Mouse (Mus musculus) right cerebral cortex, adult 2 months (tissue): ENCODE results near the gene Rnf227.
A peak's percentile ranks its signal among the peaks of the same experiment; 100 is the strongest.

Source experiments
- DNase-seq, 2 experiments: peaks; one replicate each; pipeline ENCODE4 v3.0.0; 2021 to 2022; ENCODE audit warnings: low spot score in 2 of 2

The Rnf227 gene

DNA sequence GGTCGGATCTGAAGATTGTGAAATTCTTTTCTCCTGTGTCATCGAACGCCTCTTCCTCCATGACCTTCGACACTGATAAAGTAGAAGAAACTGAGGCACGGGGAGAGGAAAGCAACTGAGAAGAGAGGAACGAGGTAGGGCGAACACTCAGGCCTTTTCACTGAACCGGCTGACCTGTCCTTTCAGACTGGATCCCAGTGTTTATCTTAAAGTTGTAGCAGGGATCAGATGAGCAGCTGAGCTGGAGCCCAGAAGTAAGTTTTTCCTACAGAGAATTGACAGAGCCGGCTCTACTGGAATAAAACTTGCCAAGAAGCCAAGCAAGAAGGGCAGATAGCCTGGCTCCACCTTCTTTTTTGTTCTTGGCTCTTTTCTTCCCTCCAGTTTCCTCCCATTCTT is 30.6 kb downstream of the Rnf227 start:
- DNase-seq, result no peak

DNA sequence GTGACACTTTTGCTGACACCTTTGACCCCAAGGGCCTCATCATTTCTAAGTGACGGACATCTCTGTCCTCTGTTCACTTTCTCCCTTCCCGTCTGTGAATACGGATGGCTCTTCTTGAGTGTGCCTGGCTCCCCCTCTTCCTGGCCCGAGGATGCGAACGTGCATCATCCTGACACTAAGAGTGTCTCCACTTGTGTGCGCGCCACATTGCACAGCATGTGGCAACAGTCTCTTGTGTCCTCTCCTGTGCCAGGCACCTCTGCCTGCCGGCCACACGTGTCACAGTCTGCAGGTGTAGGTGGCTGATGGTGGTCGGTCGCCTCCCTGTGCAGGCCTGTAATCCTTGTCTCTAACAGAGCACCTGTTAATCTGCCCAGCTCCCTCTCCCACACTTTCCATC is 31.3 kb downstream of the Rnf227 start:
- DNase-seq, result peak in 1 of 2 experiments; percentile 10

DNA sequence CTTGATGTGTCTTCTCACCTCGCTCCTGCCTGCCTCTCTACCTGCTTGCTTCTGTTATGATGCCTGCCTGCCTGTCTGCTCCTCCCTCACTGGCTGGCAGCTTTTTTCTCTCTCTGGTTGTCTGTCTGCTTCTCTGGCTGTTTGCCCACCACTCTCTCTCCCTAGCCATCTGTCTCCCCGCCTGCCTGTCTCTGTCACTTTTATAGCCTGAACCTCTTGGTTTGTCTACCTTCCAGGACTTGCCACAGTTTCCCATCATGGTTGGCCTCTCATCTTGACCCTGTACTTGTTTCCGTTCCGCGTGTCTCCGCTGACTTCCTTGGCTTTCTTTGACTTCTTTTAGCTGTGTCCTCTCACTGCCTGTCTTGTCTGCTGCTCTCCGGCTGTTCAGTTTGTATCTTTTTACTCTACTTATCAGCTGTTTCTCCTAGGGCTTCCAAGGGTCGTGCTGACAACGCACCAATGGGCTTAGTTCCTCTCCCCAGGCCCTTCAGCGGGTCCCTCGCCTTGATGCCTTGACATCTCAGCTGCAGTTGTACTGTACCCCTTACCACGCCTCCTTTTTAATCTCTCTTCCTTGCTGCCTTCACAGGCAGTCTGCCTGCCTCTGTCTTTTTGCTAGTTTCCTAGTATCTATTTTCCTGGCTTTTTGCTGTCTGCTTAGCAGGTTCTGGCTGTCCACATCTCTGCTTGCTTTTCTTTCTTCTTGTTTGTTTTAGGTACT is 32.0 kb downstream of the Rnf227 start:
- DNase-seq, result peak; percentile 76 to 77

DNA sequence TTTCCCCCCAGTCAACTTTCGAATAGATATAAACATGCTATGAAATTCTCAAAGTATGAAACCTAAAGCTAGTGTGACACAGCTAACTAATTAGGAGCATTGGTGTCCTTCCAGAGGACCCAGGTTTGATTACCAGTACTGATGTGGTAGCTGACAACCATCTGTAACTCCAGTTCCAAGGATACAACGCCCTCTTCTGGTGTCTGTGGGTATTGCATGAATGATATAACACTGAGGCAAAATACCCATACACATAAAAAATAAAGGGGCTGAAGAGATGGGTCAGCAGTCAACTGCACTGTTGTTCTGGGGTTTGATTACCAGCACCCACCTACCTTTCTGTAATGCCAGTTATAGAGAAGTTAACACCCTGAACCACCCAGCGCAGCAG is 32.5 kb downstream of the Rnf227 start:
- DNase-seq, result no peak

DNA sequence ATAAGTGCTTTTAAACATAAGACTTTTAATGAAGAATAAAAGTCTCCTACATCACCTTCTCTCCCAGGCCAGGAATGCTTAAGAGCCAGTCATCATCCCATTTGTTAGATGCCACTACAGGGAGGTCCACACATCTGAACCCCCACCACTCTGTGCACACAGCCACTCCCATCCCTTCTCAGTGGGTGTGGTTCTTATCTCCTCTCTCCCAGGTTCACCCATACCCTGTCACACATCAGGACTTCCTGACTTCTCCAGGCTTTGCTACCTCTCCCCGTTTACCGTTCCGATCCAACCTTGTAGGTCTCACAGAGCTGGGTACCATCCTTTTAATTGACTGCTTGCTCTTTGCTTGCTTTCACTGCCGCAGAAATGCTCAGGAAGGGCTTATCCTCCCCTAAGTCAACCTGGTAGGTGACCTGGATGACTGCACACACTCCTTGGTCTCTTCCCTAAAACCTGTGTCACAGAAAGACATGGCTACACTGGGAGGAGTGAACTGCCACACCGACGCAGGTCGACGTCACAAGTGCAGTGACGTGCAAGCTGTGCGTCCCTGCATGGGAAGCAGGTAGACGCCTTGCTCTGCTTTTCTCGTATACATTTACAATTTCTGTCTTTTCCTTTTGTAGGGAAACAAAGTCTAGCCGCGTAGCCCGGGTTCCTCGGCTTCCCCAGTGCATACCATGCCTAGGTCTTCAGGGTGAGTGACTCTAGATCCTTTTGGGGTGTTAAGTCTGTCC is 33.1 kb downstream of the Rnf227 start:
- DNase-seq, result no peak

DNA sequence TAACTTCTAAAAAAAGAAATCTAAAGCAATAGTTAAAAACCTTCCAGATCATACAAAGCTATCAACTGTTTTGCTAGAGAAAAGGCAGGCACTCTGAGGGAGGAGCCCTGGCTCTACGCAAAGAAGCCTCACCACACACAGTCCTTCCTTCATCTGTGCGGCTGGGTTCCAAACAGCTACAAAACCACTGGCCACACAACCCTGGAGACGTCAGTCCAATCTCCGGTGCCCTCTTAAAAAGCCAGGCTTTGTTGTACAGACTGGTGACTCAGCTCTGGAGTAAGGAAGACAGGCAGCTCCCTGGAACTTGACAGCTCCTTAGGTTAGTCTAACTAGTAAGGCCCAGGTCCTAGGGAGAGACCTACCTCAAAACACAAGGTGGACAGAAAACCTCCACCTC is 35.4 kb downstream of the Rnf227 start:
- DNase-seq, result no peak

DNA sequence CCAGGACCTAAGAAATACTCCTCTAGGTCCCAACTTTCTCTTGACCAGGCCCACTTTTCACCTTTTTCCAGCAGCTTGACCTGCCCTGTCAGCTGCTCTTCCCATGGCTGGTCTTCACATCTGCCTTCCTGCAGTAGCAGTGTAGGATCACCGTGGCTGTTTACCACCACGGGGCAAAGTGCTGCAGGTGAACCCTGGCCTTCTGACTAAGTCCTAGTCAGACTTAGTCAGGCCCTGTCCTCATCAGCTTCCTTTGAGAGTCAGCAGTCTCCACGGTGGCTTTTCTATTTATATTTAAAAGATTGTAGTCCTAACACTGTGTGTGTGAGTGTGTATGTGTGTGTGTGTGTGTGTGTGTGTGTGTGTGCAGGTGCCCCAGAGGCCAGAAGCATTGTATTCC is 37.5 kb downstream of the Rnf227 start:
- no peak for DNase-seq

DNA sequence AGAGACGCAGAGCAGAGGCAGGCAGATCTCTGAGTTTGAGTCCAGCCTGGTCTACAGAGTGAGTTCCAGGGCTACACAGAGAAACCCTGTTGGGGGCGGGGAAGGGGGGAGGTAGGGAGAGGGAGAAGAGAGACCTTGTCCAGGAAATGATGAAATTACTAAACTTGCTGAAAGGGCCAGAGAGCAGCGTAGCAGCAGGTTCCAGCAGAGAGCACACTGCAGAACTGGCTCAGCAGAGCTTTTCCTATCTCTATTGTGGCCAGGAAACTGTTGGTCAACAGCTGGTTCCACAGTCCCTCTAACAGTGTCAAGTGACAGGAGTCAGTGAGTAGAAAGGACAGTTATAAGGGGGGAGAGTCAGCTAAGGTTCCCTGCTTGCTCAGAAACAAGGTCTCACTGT is 39.3 kb downstream of the Rnf227 start:
- DNase-seq, result no peak

DNA sequence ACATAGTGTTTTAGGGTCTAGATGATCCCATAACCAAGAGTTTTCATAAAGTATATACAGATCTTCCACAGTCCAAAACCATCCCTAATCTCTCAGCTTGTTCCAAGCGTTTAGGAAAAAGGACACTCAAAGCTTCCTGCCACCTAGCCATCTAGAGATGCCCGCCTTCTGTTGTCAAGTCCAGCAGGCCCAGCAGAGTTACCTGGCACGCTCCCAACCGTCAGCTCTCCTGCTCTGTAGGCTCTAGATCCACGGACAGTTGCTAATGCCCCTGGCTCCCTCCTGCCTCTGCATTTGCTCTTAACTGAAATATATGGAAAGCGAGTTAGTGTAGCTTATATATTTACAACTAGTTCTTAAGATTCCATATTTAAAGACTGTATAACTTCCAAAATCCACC is 41.1 kb downstream of the Rnf227 start:
- DNase-seq, result no peak

DNA sequence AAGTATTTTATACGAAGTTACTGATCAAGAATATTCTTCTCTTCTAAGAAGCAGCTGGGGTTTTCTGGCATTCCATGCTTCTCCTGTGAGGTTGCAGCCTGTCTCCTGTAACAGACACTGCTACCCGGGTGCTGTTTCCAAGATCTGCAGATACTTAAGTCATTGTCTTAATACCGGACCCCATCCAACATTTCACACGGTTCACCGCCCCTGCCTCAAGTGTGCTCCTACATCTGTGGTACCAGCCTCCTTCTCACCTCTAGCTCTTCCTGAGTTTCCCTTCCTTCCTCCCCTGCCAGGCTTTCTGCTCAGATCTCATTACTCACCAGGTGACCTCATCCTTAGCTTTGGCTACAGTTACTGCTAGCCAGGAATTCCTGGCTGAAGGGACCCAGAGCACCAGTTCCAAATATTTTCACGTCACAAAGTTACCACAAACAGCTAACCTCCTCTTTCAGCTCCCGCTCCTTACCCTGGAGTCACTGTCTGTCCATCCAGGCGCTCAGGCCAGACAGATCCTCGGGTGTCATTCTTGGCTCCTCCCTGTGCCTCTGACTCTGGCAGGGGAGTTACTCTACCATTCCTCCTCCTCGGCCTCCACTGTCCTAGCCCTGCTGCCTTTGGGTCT is 42.3 kb downstream of the Rnf227 start:
- no peak for DNase-seq

DNA sequence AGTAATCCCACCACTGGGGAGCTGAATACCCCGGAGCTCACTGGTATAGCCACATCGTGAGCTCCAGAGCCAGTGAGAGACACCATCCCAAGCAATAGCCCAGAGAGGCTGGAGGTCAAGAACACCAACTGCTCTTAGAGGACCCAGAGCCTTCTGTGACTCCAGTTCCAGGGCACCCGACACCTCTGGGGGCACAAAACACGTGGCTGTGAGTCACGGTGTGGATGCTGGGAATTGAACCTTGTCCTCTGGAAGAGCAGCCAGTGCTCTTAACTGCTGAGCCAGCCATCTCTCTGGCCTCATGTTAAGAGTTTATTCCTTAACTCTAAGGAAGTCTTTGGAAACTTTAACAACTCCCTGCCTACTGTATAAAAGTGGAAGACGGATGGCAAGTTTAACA is 44.7 kb downstream of the Rnf227 start:
- no peak for DNase-seq

DNA sequence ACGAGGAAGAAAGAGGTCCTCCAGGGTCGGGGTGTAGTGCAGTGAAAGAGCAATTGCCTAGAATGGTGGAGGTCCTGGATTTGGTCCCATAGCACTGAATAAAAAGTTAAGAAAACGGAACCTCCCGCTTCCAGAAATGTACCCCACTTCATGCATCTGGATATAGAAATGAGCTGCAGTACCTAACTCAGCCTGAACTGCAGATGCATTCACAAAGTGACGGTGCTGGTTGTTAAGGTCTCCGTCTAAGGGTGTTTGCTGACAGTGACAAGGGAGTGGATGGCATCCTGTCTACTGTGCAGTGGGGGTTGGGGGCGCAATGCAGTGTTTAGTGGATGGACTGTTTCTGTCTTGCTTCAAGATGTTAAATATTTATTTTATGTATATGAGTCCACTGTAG is 46.5 kb downstream of the Rnf227 start:
- DNase-seq, result no peak

DNA sequence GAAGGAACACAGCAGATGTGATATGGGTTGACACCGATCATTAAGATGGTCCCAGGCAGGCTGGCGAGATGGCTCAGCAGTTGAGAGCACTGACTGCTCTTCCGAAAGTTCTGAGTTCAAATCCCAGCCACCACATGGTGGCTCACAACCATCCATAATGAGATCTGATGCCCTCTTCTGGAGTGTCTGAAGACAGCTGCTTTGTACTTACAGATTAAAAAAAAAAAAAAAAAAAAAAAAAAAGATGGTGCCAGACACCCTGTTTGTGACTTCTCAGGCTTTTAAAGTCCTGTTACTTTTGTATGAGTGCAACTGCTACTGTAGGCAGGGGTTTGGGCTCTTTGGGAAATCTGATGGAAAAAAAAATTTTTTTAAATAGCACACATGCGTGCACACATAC is 48.4 kb downstream of the Rnf227 start:
- DNase-seq, result no peak

DNA sequence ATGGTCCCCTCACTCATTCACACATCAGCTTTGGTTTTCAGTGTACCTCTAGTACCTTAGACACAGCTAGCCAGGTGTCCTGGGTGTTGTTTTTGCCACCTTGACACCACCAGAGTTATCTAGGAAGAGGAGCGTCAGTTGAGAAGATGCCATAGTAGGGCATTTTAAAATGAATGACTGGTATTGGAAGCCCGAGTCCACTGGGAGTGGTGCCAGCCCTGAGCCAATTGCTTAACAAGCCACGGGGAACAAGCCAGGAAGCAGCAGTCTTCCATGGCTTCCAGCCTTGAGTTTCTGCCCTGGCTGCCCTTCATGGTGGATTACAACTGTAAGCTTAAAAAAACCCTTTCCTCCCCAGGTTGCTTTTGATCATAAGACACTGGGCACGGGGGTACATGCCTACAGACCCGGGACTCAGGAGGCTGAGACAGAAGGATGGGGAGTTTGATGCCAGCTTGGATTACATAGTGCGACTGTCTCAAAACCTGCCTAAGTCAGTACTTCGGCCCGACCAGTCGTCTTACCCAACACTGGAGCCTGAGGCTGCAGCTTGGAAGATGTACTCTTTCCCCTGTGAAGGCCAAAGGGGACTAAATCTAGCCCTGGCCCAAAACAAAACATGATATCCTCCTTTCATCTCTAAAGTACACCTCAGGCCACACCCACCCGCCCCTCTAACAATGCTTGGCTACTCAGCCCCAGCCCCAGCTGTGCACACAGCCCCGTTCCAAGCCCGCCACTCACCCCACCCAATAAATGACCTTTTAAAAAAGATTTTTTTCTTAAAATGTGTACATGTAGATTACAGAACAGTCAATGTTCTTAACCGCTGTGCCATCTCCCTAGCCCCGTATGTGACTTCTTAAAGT is 49.5 kb downstream of the Rnf227 start:
- DNase-seq, result peak in 1 of 2 experiments; percentile 53

DNA sequence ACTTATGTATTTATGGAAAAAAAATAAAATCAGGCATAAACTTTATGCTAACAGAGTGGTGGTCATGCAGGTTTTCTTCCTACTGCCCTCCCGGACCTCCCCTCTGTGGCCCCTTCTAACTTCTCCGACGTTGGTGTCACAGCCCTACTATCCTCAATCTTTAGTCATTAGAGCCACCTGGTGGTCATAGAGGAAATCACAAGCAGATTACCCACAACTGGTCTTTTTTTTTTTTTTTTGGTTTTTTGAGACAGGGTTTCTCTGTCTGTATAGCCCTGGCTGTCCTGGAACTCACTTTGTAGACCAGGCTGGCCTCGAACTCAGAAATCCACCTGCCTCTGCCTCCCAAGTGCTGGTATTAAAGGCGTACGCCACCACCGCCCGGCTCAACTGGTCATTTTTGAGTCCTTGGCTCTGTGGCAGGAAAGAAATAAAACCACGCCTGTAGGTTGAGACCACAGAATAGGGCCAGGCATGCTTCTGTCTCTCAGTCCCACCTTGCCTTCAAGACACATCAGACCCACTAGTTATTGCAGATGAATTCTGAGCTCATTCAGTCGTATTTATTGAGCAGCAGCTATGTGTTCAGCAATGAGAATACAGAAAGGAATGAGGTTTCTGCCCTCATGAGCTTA is 50.3 kb downstream of the Rnf227 start:
- peak; percentile 78 to 79 for DNase-seq
